Mouse (Mus musculus) embryo, embryonic 9.5 days (tissue): ENCODE results near the gene Ppp4r1.

ENCODE experiments used
- DNase-seq: peaks from one replicate; pipeline ENCODE4 v3.0.0-alpha.2; 2017; ENCODE audit errors: extremely low spot score

The Ppp4r1 gene

DNA sequence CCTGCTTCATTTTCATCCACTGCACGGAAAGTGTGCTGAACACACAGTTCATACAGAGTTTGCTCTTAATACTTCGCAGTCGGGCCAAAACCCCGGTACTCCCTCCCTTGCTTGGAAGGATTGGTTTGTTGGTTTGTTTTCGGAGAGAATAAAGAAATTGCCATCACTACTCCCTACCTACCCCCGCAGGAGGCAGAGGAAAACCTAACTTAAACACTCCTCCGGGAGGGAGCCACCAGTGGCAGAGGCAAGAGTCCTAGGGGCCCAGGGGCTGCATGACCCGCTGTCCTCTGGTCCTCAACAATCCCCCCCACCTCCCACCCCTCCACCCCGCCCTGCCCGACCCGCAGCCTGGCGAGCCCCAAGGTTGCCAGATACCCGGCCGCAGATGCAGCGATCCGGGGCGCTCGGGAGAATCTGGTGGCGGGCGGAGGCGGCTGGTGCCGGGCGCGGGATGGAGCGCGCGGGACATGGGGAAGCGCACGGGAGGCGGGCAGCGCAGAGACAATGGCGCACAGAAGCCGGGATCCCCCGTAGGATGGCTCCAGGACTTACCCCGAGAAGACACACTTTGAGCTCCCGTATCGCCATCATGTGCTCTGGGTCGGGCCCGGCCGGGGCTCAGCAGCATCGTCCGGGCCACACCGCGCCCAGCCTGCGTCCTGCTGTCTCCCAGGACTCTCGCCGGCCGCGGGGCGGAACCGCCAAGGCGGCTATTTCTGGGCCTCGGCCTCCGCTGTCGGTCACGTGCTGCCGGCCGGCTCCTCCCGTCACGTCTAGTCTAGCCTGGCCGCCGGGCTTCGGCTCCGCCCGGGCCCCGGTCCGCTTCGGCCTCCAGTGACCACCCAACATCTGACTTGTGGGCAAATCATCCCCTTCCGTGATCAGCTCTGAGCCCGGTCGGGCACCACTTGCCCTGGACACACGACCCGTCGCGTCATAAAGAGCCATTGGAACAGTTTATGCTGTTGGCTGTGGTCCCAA lies 10.1 kb upstream of the Ppp4r1 start, which contains the start of gene Rab31:
Gene Rab31 (minus strand): TSS at position 802 of the 984 bp plus-strand sequence.
- peak; percentile 81 for DNase-seq

DNA sequence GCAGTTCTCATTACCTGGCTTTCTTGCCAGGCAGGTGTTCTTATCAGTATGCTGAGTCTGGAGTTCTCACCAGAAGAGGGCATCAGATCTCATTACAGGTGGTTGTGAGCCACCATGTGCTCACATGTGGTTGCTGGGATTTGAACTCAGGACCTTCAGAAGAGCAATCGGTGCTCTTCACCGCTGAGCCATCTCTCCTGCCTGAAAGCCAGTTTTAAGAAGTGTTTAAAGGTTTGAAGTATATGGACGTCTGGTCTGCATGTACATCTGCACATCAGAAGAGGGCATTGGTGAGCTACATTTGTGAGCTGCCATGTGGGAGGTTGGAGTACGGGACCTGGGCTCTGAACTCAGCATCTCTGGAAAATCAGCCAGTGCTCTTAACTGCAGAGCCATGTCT lies 8.8 kb upstream of the Ppp4r1 start:
- DNase-seq: no peak

DNA sequence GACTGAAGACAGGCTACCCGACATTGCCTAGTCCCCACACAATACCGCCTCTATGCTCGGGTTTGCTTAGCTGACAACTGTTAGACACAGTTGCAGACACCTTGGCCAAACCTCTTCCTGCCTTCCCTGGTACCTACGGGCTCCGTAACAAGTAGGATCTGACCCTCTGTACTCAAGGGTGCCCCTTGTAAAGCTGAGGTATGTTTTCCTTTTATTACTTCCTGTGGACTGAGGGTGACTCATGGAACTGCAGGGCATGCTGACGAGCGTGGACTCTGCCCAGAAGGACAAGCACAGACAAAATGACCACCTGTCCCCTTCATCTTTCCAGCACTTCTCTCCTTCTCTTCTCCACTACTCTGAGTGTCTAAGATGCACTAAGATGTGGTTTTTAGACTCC lies 7.9 kb upstream of the Ppp4r1 start:
- no peak for DNase-seq

DNA sequence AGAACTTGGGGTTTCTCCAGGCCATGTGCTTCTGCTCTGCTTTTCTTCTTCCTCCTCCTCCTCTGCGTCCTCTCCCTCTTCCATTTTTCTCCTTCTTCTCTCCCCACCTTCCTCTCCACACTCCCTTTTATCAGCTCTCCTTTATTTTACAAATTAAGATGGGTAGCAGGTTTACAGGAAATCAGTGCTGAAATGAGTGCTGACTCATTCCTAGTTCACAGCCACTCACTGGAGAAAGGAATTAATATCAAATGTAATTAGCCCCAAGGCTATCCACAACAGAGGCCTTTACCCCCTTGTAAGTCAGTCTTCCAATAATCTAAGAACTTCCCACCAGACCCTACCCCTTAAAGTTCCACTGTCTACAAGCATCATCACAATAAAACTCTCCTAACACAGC lies 6.1 kb upstream of the Ppp4r1 start:
- DNase-seq: no peak

DNA sequence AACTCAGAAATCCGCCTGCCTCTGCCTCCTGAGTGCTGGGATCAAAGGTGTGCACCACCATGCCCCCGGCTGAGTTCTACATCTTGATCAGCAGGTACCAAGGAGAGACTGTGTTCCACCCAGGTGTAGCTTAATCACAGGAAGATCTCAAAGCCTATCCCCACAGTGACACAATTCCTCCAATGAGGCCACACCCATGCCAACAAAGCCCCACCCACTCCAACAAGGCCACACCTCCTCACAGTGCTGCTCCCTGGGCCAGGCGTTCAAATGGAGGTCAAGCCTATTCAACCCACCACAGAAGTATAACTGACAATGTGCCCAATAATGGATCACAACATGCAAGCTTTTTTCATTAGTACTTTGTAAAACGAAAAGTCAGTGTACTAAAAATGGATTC lies 4.9 kb upstream of the Ppp4r1 start:
- no peak for DNase-seq

DNA sequence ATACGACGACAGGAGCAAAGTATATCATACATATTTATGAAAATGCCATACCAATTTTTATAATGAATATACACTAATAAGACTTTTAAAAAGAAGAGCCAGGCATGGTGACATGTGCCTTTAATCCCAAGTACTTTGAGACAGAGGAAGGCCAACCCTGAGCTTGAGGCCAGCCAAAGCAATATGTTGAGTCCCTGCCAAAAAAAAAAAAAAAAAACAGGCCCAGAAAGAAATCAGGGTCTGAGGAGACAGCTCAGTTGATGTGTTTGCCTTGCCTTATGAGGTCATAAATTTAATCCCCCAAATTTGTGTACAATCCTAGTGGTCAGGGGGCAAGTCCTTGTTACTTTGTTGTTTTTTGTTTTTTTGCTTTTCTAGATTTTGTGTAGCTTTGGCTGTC lies 1.4 kb upstream of the Ppp4r1 start:
- no peak for DNase-seq

DNA sequence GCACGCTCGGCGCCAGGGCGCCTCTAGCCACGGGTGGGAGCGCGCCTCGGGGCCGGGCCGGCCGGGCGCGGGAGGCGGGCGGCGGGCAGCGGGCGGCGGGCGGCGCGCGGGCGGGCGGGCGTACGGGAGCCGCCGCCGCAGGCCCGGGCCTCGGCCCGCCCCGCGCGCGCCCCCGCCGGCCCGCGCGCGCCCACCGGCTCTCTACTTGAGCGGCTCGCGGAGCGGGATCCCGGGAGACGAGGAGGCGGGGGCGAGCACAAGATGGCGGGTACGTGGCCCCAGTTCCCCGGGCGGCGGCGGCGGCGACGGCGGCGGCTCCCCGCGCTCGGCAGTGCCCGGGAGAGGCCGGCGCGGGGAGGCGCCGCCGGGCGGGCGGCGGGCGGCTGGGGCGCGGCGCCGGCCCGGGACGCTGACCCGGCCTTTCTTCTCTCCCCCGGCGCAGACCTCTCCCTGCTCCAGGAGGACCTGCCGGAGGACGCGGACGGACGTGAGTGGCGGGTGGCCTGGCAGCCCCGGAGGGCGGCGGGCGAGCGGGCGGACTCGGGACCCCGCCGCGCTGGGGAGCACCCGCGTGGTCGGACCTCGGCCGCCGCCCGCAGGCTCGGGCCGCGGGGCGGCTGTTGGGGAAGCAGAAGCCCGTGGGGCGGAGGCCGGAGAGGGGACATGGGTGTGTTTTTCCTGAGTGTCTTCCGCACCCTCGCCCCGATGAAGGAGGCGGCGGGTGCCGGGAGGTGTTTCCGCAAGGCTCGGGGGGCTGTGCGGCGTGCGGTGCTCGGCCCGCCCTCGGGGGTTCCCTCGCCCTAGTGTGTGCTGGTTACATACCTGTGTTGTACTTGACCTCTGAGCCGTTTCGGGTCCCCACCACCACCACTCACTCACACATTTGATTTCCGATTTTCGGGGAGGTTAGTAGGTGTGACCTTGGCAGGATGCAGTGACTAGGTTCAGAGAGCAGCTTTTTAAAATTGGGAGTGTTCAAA lies 1.1 kb downstream of the Ppp4r1 start:
- peak; percentile 67 for DNase-seq

DNA sequence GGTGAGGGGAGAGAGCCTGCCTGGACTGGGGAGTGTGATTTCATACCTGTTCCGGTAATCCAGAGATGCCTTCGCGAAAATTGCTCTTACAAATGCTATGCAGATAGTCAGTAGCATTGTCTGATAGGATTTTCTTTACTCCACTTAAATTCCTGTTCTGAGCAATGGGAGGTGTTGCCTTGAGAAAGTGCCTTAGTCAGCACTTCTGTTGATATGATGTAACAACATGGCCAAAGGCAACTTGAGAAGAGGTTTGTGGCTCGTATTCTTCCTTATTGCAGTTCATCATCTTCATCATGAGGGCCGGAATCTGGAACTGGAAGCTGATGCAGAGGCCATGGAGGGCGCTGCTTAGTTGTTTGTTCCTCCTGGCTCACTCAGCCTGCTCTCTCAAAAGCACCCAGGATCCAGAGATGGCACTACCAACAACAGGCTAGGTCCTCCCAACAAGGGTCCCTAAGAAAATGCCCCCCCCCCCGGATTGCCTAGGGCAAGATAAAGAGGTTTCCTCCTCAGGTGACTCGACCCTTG lies 2.3 kb downstream of the Ppp4r1 start:
- no peak for DNase-seq

DNA sequence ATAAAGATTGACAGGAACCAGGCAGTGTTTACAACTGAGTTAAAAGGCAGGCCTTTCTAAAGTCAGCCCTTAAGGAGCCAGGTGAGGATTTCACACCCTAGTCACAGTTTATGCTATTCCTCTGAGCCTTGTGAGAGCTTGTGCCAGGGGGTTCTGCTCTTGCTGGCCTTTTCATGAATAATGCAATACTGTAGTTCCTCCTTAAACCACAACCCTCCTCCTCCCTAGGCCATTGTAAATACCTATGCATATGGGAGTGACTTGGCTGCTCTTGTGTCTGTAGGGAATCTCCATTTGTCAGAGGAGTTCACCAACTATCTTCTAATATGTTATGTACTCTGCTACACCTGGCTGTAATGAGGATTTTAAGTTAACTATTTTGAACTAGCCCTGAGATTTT lies 3.3 kb downstream of the Ppp4r1 start:
- DNase-seq: no peak

DNA sequence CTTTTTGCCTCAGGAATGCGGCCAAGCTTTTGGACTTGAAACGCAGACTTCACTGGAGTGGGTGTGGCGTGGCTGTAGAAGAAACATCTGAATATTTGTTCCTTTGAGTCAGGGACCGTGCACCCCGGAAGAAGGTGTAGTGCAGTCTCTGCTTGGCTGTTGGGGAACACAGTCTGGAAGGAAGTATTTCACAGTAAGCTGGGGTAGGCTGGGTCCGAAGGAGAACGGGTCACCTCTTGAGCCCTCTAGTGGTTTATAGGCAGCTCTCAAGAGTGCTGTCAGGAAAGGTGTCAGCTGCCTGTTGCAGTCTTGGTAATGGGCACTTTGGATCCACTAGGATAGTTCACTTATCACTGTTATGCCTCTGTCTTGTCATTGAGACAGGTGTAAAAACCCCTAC lies 3.9 kb downstream of the Ppp4r1 start:
- no peak for DNase-seq

DNA sequence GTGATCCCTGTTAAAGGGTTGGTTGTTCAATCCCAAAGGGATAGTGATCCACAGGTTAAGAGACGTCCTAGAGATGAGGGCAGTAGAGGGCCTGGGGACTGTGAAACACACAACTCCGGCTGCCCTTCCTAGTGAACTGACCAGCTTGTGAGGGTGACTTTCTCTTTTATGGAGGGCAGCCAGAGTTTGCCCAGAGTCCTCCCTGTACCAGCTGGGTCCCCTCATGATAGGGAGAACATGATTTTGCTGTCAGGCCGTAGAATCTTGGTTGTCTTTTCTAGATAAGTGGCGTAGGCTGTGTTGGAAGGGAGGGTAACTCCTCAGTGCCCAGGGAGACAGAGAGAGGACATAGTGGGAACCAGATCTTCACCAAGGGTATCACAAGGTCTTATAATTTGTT lies 4.9 kb downstream of the Ppp4r1 start:
- DNase-seq: no peak

DNA sequence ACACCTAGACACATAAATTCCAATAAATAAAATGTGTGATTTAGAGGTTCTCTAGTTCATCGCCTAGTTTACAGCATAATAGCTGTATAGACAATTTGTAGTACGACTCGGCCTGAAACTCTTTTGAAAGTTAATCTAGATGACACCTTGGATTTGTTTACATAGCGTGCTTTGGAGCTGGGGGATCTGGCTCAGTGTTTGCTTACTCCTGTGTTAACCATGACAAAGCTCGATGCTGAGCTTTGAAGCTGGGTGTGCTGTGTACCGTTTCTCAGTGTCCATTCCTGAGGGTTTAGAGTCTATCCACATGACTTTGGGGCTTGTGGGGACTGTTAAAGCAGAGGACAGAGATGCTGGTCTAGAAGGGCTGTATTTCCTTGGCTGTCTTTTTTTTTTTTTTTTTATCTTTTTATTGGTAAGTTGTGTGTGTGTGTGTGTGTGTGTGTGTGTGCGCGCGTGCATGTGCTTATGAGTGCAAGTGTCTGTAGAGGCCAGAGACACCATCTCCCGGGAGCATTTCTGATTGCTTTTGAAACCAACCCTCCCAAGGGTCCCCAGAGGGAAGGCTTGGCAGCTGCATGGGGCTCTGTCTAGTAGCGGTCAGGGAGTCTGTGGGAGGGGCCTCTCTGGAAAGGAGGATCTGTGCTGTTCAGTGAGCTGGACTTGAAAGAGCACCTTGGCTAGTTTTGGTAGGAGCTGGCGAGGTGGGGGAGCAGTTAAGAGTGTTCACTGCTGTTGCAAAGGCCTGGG lies 6.3 kb downstream of the Ppp4r1 start:
- DNase-seq: no peak

DNA sequence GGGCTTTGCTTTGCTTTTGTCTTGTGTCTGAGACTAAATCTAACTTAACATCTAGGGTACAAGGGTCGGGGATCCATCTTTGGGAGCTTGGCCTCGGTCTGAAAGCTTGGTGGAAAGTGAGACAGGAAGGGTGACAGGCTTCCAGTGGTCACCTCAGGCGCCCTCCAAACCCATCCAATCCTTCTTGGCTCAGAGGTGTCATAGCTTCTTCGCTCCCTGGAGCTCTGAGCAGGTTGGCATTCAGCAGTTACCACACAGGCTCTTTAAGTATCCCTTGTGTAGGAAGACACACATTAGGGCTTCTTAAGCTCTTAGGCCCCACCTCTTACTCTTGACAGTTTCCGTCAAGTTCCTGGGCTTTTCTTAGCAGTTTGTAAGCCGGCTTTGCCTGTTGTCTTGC lies 7.2 kb downstream of the Ppp4r1 start:
- DNase-seq: no peak

DNA sequence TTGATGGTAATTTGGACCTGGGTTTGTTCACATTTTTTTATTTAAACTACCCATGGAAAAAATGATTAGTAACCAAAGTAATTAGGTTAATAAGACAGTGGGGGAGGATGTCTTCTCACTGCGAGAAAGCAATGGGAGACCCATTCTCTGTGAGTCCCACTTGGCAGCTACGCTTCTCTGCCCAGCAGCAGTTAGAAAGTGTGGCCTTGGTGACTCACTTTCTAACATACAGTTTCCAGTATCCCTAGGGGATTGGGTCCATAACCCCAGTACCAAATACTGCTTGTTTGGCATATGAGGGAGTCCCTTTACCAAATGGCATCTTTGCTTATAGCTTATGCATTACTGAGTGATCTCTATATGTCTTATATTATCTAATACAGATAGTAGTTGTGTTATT lies 8.8 kb downstream of the Ppp4r1 start:
- no peak for DNase-seq

DNA sequence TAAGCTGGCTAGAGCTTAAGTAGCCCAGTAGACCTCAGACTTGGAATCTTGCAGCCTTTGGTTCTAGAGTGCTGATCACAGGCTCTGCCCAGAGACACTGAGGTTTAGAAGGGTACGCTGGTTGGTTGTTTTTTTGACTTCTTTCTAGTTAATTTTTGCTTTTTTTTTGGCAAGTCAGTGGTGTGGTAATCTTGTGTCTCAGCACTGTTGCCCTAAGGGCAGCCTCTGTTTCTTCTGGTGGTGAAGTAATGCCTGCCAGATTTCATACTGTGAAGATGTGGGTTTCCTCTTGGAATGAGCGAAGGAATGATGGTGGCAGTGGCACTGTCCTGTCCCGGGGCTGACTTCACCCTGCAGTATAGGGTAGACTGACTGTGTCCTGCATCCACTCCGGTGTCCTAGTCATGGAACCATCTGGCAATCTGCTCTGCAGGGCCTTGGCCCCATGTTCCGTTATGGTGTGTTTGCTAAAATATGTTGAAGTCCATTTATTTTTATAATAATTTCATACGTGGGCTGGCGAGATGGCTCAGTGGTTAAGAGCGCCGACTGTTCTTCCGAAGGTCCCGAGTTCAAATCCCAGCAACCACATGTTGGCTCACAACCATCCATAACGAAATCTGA lies 11.0 kb downstream of the Ppp4r1 start:
- no peak for DNase-seq

DNA sequence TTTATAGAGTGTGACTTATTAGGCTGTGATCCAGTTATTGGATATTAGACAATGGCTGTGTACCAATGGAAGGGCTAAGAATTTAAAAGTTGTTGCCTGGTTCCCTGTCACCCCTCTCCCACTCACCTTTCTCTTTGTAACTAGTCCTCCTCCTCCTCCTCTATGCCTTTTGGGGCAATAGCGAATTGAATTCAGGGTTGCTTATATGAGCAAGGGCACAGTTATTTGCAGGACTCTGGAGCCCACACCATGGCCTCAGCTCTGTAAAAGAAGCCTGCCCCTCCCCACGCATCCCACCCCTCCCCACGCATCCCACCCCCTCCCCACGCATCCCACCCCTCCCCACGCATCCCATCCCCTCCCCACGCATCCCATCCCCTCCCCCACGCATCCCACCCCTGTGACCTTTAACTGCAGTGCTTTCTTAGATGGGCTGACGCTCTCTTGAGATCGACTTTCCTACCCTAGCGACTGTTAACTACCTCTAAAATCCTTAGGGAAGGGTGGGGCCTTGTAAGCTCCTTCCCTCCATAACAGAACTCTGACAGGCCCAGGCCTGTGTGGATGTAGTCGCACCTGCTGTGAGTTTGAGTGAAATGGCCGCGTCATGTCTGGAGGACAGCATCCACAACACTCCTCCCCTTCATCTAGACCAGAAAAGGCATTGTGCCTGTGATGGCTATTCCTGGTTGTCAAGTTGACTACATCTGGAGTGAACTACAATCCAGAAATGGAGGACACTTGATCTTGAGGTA lies 11.9 kb downstream of the Ppp4r1 start:
- no peak for DNase-seq

DNA sequence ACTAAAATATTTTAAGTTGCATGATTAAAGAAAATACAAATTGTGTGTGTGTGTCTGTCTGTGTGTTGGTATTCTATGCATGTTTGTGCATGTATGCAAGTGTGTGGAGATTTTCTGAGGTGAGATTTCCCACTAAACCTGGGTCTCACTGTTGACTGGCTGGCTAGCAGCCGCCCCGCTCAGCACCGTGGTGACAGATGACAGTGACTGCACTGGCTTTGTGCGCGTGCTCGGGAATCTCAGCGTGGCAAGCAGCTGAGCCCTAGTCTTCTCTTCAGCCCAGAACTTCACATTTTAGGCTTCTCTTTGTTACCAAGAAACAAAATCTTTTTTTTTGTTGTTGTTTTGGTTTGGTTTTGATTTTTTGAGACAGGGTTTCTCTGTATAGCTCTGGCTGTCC lies 13.7 kb downstream of the Ppp4r1 start:
- DNase-seq: no peak

DNA sequence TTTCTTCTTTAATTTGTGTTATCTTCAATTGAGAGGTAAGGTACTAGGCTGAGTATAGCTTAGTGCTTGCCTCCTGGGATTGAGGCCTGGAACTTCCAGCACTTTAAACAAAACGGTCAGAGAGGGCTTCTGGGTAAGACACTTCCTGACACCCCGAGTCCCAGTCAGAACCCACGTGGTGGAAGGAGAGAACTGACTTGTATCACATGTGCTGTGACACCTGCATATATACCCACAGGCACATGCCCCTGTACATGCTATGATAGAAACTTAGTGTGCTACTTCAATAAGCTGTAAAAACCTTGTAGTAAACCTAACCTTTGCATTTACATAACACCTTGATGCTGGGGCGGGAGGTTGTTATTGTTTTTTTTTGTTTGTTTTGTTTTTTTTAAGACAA lies 16.1 kb downstream of the Ppp4r1 start:
- no peak for DNase-seq

DNA sequence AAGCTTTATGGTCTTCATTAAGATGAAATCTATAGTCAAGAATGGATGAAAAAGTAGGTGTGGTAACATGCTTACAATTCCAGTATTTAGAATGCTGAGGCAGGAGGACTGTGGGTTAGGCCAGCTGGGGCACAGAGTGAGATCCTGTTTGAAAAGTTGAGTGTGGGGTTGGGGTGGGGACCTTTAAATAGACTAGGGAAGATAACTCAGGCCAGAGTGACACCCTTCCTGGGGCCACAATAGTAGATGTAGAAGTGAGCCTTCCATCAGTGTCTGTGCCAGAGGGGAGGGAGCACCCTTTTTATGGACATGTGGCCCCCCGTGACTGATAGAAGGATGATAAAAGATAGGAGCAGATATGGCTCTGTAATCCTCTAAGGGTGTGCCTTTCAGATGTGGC lies 17.0 kb downstream of the Ppp4r1 start:
- no peak for DNase-seq

DNA sequence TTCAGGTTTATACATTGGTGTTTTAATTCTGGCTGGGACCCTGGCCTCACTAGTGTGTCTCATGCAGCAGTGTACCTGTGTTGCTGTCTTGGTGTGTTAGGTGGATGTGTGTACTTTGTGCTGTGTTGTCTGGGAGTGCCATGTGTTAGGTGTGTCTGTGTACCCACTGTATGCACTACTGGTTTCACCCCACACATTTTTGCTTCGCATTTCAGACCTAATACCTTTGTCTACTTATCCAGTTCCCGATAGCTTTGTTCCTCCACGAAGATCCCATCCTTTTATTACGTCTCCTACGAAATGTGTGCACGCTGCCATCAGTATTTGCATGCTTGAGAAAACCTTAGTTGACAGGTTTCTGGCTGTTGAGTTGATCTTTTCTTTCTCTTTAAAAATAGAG lies 18.1 kb downstream of the Ppp4r1 start:
- DNase-seq: no peak
